Mouse (Mus musculus) splenic B cell, adult 2 months (primary cell): ENCODE data around the gene B830017H08Rik.

Source experiments
- DNase-seq: peaks from one replicate; pipeline ENCODE4 v3.0.0-alpha.2; 2011; ENCODE audit warnings: low read depth, low spot score
- H3K27me3 ChIP-seq: 2 replicates; pipeline ENCODE4 v1.6.1; 2012; ENCODE audit warnings: mild to moderate bottlenecking, low read length, moderate library complexity, mixed read lengths; ENCODE audit not compliant: control insufficient read depth, poor library complexity, insufficient read depth, severe bottlenecking
- H3K36me3 ChIP-seq: 2 replicates; pipeline ENCODE4 v1.6.1; 2012; ENCODE audit warnings: mild to moderate bottlenecking, low read length, moderate library complexity, mixed read lengths; ENCODE audit not compliant: control insufficient read depth, poor library complexity, insufficient read depth, severe bottlenecking

The B830017H08Rik gene

GRCm38 (mm10) chr16:17803675-17804448, 29.1 kb upstream of the B830017H08Rik start:
- no peak for DNase-seq
- H3K36me3 ChIP-seq: no peaks in the 10 kb centered on the region
- no peaks in the 10 kb centered on the region for H3K27me3 ChIP-seq

DNA sequence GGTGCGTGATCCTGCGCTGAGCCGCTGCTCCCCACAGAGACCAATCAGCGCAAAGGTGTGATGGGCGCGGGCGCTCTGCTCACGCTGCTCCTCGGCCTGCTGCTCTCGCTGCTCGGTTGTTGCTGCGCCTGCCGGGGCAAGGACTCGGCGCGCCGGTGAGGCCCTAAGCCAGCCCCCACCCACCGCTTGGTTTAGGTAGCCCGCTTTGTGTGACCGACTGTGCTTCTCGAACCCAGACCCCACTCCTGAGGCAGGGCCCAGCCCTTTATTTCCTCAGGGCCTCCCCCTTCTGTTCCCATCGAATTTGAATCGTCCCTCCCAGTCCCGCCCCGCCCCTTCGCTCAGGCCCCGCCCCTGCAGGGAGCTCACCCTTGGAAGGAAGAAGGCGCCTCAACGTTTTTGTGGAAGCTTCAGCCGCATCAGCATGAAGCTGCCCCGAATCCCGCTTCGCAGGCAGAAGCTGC, 28.4 kb upstream of the B830017H08Rik start:
- Histone ChIP-seq H3K27me3 (no peaks in the 10 kb centered on the region), H3K36me3 (no peaks in the 10 kb centered on the region)
- peak; percentile 47 for DNase-seq

GRCm38 (mm10) chr16:17804982-17805381, 27.9 kb upstream of the B830017H08Rik start:
- Histone ChIP-seq H3K36me3 (no peaks in the 10 kb centered on the region), H3K27me3 (no peaks in the 10 kb centered on the region)
- no peak for DNase-seq

GRCm38 (mm10) chr16:17806581-17807191, 26.2 kb upstream of the B830017H08Rik start:
- H3K36me3 ChIP-seq: no peaks in the 10 kb centered on the region
- no peaks in the 10 kb centered on the region for H3K27me3 ChIP-seq
- DNase-seq: peak; percentile 31

DNA sequence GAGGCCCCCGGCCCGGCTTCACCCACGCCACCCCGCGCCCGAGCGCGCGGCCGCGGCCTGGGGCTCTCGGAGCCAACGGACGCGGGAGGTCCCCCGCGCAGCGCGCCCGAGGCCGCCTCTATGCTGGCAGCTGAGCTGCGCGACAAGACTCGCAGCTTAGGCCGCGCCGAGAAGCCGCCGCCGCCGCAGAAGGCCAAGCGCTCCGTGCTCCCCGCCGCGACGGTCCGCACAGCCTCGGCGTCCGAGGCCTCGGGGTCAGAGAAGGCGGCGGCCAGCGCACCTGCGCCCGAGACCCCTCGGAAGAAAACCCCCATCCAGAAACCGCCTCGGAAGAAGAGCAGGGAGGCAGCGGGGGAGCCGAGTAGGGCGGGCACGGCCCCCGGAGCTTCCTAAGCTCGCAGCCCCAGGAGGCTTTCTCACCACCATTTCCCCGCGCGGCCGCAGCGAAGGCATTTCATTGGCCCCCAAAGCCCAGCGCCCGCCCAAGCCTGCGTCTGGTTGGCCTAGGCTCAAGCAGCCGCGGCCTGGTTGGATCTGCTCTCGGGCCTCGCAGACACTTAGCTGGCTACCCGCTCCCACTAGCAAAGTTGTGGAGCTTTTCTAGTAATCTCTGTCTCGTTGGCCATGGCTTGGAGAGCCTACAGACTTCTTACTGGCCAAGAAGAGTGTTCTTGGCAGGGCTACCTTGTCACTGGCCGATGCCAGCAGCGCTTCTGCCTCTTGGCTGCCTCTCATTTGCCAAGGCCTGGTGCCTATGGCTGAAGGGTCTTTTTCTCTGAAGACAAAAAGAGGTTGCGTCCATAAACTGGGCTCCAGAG, 25.5 kb upstream of the B830017H08Rik start:
- DNase-seq: peak; percentile 89
- Histone ChIP-seq H3K27me3 (no peaks in the 10 kb centered on the region), H3K36me3 (no peaks in the 10 kb centered on the region)

DNA sequence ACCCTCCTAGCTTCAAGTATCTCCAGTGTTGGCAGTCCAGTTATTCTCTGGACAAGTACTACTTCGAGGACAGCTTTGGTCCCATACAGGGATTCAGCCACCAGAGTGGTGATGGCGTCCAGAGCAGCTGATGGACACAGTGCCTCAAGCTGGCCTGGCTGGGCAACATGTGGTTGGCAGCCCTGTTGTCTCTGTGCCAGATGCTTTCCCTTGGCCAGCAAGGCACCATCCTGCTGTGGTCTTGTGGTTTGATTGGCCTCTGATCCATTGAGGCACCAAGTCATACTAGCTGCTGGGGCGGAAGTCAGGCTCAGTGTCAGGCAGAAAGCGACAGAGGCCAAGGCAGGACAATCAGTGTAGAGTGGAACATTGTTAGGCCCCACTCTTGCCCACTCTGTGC, 23.8 kb upstream of the B830017H08Rik start:
- Histone ChIP-seq H3K27me3 (no peaks in the 10 kb centered on the region), H3K36me3 (no peaks in the 10 kb centered on the region)
- DNase-seq: no peak

- no peak for DNase-seq
- Histone ChIP-seq H3K27me3 (no peaks in the 10 kb centered on the region), H3K36me3 (no peaks in the 10 kb centered on the region)
Measured at GRCm38 (mm10) chr16:17809711-17810110, 23.2 kb upstream of the B830017H08Rik start.

GRCm38 (mm10) chr16:17812120-17812519, 20.8 kb upstream of the B830017H08Rik start:
- Histone ChIP-seq H3K36me3 (no peaks in the 10 kb centered on the region), H3K27me3 (no peaks in the 10 kb centered on the region)
- DNase-seq: peak; percentile 68

DNA sequence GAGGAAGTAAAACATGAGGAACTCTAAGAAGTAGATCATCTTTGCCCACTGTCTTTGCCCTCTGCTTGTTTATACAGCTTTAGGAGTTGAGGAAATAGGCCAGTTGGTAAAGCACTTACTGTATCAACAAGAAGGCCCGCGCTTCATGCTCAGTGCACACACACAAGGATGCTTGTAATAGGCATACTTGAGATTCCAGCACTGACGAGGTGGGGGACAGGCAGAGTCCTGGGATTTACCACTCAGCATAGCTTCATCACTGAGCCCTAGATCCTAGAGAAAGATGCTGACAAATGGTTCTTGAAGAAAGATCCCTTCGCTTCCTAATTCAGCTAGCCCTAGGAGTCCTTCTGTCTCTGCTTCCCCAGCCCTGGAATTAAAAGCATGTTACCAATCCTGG, 19.7 kb upstream of the B830017H08Rik start:
- H3K27me3 ChIP-seq: no peaks in the 10 kb centered on the region
- no peaks in the 10 kb centered on the region for H3K36me3 ChIP-seq
- DNase-seq: no peak

DNA sequence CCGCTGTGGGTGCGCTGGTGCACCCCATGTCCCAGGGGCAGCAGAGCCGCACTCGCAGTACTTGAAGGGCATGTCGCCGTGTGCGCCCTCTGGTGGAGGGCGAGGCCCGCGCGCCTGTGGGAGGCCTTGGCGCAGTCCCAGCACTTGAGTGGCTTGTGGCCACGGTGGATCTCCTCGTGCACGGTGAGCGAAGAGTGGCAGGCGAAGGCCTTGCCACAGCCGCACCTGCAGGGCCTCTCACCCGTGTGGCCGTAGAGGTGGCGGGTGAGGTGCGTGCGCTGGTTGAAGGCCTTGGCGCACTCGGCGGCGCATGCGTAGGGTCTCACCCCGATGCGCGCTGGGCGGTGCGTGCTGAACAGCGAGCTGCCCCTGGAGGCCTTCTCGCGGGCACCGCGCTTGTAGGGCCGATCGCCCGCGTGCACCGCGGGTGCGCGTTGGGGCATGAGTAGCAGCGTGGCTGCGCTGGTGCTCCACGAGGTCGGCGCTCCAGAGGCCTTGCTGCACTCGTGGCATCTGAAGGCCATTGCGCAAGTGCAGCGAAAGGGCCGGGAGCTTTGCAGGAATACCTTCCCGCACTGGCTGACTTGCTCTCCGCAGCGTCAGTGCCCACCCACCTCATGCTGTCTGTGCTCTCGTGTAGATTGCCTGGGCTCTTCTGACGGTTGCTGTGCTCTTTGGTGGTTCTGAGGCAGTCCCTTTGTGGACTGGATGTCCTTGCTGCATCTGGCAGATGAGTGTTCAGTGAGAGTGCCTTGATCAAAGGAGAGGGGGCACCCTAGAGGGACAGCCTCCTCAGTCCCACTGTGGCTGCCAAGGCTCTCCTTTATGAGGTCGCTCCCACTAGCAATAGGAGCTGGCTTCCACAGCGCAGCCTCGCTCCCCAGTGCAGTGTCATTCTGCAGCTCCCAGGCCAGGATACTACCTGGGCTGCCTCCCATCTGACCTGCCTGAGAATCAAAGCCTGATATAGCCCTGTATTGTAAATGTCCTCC, 17.2 kb upstream of the B830017H08Rik start:
- Histone ChIP-seq H3K27me3 (no peaks in the 10 kb centered on the region), H3K36me3 (no peaks in the 10 kb centered on the region)
- peak; percentile 89 for DNase-seq

GRCm38 (mm10) chr16:17816528-17816927, 16.4 kb upstream of the B830017H08Rik start:
- no peaks in the 10 kb centered on the region for H3K27me3 ChIP-seq
- H3K36me3 ChIP-seq: no peaks in the 10 kb centered on the region
- DNase-seq: no peak

- Histone ChIP-seq H3K27me3 (no peaks in the 10 kb centered on the region), H3K36me3 (no peaks in the 10 kb centered on the region)
- no peak for DNase-seq
Measured at GRCm38 (mm10) chr16:17826500-17826899, 6.4 kb upstream of the B830017H08Rik start.

DNA sequence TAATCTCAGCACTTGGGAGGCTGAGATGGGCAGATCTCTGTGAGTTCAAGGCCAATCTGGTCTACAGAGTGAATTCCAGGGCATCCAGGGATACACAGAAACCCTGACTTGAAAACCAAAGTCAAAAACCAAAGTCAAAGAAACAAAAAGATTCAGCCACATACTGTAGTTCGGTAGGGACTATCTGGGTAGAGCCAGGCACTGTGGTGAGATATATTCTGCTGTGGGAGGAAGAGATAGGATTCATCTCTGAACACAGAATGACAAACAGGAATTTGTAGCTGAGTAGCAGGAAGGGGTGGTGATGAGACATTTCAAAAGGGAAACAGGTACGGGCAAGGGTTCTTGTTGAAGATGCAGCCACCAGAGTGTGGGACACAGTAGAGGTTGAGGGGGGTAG, 4.7 kb upstream of the B830017H08Rik start:
- Histone ChIP-seq H3K27me3 (no peaks in the 10 kb centered on the region), H3K36me3 (no peaks in the 10 kb centered on the region; the same call in 1 of the 2 replicates)
- no peak for DNase-seq

DNA sequence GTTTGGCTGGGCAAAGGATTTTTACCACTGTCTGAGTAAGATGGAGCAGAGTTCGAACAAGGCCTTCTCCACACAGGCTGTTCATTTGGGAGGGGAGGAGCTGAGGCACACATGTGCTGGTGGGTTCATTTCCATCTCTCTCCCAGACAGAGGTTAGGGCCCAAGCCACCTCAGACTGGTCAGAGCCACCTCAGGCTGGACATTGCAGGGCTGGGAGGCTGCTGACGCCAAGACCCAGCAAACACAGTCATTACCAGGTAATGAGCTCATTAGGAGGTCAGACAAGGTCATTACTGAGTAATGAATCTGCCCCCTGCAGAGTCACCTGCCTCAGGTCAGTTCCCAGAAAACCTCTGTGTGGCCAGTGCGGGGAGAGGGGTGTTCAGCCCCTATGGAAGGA, 4.1 kb upstream of the B830017H08Rik start:
- Histone ChIP-seq H3K27me3 (no peaks in the 10 kb centered on the region), H3K36me3 (no peaks in the 10 kb centered on the region; the same call in 1 of the 2 replicates)
- DNase-seq: no peak
